Mouse (Mus musculus) bone marrow macrophage, adult 2 months (primary cell): ENCODE data around the gene Prok2.

Experiments used
- CTCF ChIP-seq: IDR thresholded peaks from 2 replicates; pipeline ENCODE4 v1.5.1; 2012; ENCODE audit warnings: low read depth, mild to moderate bottlenecking, low read length, moderate library complexity
- POLR2A ChIP-seq: IDR thresholded peaks from 2 replicates; pipeline ENCODE4 v1.6.1; 2012; ENCODE audit warnings: mild to moderate bottlenecking, low read depth, low read length, borderline replicate concordance

GRCm38 (mm10) chr6:99715191-99715590 is 11.0 kb downstream of the Prok2 start:
- TF ChIP-seq CTCF = no peak
- no peak for TF ChIP-seq POLR2A
